Mouse (Mus musculus): ENCODE data around the gene Limch1.

Limch1 gene

DNA sequence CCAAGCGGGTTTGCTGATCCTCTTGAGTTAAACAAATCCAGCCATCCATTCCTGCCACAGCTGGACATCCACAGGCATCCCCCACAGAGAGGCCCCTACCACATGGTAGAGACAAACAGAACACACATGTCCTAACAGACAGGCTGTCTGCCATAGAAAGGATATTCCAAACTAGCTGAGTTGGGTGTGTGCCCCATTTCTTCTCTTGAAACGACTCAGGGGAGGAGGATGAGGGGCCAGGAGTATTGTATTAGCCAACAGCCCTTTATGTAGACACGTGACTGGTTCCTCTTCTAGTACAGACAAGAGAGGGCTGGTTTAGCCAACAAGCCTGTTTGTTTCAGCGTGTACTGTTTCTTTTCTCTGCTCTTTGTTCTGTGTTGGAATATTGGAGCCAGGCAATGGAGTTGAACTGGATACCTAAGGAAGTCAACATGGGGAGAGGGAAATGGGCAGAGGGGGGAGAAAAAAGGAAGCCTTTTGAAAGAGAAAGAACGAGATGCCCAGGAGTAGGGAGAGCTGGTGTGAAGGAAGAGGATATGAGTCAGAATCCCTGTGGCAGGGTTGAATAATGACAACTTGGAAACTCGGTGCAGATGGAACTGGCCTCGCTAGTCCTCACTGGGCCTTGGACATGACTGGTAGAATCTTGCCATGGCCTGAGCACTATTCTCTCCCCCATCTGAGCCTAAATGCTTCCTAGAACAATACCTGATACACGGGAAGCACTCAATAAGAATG lies 196.3 kb downstream of the Limch1 start:
- no peak for DNase-seq

DNA sequence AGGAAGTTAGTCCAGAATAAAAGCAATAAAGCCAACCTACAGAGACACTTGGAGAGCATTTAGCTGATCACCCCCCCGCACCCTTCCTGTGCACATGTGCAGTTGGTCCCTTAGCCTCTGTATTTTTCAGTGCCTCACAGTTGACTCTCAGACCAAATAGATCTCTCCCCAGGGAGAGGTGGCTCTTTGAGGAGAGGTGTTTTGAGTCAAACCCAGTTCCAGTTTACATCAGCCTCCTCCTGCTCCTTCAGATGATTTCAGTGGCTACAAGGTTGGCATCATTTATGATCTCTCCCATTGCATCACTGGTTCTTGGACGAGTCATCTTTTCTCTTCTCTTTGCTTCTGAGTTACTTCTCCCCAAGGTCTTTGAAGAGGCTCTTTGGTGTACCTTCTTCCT lies 197.3 kb downstream of the Limch1 start:
- DNase-seq = no peak

DNA sequence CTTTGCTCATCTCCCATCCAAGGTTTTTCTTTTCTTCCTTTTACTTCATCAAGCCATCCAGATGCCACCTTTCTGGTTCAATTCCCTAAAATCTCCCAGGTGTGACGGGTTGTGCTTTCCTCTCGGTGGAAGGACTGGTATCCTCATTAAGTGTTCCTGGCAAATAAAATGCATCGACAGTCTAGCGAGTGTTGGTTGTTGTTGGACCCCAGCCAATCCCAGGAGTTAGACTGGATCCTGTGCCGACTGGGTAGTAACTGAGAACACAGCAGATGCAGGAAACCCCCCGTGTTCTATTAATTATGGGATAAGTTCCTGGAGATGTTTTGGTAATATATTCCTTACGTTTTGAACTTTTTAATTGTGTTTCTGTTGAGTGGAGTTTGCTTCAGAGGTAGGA lies 197.9 kb downstream of the Limch1 start:
- peak; percentile 40 to 42 for DNase-seq

DNA sequence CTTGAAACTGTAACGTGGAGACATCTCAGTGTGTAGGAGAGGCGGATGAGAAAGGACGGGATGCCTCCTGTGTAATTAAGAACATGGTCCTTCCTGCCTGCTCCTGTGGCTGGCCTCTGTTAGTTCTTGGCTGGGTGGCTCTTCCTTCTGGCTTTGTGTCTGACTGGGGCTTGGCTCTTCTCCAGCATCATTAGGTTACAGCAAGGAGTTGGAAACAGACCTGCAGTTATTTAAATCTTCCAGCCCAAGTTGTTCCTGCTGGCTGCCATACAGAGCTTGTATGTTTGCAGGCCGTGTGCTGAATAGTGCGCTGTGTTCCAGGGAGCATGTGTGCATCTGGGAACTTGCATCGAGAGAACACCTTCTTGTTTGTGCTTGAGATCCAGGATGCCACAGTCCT lies 202.3 kb downstream of the Limch1 start:
- DNase-seq = peak; percentile 48 to 63

DNA sequence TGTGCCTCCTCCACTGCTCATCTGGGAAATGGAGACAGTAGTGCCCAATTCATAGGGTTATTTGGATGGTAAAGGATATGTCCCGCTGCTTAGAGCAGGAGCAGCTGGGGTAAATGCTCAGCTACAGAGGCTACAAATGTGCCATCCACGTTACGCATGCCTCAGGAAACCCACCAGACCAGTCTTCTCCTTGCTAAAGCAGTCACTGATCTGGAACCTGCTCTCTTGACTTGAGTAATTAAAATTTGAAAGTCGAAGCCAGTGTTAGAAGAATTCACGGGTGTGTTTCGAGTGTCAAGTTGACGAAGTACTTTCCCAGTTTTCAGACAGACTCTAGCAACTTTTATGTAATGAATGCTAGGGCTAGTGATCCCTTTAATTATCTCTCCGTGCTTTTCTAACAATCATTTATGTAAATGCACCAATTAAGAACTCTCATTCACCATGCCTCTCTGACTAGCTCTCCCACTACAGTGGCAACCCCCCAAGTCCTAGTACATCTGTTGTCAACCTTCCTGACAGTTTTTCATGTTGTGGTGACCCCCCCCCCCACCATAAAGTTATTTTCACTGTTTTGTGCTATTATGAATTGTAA lies 203.6 kb downstream of the Limch1 start:
- DNase-seq = no peak

DNA sequence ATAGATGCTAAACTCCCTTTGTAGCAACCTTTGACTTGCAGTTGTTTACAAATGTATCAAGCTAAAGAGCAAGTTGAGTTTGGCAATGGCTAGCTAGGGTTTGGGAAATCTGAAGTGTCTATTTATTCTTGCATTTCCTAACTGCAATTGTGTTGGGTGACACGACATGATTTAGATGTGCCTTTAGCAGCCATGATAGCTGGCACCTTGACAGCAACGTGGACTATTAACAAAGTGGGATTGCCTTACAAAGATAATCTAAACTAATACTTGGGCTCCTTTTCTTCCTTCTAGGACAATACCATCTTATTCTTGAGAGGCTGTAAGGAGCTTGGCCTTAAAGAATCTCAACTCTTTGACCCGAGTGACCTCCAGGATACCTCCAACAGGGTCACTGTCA lies 207.7 kb downstream of the Limch1 start:
- no peak for DNase-seq

DNA sequence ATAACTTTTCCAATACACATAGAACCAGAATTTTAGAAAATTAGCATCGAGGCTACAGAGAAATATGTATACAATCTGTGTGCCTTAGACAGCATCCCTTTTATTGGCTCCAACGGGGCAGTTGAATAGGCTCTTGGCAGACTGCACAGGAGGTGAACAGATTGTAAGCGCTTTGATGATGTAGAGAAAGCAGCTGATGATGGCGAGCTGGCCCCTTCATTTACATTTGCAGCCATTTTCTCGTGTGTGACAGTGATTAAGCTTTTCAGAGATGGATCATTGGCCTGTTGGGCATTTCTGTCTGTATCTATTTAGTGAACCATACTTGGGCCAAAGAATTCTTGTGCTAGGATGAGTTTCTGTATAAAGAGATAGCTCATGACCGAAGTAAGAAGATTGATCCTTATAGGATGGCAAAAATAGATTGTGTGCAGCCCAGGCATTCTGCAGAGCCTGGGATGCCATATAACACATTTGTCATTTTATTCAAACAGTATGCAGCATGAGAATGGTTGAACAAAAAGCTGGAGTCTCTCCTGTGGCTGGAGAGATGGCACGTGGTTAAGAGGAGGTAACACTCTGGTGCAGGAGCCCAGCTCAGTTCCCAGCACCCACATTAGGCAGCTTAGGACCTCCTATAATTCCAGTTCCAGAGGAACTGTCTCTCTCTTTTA lies 208.5 kb downstream of the Limch1 start:
- peak; percentile 34 to 58 for DNase-seq

DNA sequence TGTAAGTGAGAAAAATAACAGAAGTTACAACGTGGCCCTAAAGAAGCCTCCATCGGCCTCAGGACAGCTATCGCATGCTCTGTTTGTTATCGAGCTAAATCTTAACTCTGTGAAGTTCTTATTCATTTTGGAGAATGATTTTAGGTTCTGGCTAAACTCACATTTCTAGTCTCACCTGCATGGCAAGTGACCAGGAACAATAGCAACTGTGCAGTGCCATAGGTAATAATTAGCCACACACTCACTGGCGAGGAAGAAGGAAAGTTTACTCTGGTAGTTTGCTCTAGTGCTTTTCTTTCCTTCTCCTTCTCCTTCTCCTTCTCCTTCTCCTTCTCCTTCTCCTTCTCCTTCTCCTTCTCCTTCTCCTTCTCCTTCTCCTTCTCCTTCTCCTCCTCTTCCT lies 209.6 kb downstream of the Limch1 start:
- no peak for DNase-seq

DNA sequence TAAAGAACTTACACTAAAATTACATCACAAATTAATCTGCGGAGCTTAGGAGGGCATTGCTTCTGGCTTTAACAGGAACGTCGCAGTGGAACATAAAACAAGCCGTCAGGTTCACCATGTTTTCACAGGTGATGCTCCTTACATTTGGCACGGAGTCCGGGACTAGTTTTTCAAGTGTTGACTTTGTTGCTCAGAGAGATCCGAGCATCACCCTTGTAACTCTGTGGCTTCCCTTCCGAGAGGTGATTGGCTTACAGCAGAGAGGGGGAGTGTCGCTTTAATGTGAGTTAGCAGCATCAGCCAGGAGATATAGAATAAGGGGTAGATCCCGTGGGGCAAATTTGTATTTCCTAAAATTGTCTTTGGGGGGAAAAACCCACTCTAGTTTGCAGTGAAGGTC lies 212.0 kb downstream of the Limch1 start:
- DNase-seq = no peak

DNA sequence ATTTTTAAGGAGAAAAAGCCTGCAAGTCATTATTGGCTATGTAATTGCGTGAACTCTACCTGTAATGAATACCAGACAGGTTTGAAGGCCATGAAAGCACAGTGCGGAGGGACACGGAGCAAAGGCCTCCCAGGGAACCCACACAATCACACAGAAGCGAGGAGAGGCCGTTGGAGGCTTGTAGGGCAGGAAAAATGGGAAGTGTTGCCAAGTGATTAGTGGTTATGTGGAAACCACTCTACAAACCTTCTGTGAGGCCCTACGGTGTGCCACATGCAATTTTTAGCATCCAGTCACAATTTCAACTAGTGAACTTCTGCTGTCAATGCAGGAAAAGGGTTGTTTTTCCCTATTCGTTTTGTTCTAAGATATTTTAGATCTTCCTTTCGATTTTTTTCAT lies 212.5 kb downstream of the Limch1 start:
- DNase-seq = no peak

DNA sequence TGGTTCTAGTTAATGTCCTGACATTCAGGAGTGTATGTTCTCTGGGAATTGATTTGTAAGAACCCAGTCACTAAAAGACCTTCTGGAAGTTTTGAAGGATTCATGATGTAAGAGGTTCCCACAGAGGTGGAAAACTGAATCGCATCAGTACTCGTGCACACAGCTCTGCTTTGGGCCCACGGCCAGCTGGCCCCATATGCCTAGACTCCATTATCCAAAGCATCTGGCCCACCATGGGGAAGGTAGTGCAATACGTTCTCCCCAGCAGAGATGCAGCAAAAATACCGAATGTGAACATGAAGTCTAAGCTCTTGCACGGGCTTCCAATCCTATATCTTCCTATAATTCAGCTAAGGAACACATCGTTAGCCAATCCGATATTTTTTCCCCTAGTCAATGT lies 214.3 kb downstream of the Limch1 start:
- DNase-seq = peak; percentile 55 to 60

DNA sequence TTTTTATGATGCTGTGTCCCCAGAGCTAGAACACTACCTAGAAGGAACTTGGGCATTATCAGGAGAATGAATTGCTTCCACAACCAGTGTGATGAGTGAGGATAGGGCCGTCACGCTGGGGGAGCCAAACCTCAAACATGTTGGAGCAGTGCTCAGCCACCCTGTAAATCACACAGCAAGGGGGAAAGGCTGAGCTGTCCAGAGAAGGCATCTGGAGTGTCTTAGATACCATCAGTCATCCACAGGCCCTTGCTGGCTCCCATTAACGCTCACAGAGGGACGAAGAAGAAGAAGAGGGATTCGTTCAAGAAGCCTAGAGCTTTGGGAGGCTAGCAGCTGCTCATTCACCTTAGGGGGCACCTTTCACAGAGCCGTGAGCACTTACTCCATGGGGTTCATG lies 219.8 kb downstream of the Limch1 start:
- DNase-seq = no peak

DNA sequence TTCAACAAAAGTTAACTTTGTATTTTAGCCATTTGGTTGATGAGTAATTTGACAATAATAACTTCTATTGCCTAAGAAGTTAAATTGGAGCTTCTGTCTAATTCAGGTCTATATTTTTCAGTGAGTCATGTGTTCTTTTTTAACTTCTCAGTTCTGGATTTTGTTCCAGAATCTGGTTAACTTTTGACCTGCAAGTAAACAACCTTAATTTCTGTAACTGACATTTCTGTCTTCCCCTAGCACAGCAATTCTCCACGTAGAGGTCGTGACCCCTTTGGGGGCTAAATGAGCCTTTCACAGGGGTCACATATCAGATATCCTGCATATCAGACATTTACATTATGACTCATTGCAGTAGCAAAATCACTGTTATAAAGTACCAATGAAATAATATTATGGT lies 221.5 kb downstream of the Limch1 start:
- no peak for DNase-seq

DNA sequence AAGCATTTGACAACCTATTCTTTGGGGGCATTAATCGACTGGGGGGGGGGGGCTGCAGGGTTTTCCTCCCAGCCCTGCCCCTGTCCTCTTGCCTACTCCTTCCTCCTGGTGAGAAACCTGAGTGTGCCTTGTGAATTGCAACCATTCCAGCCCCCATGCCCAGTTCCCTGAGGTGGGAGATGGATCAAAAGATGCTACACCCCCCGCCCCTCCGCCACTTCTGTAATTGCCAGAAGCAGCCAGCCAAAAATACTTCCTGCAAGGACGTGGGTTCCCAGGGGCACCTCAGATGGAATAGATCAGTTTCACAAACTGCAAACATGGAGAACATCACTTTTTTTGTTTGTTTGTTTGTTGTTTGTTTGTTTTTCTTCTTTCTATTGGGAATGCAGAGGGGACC lies 222.0 kb downstream of the Limch1 start:
- DNase-seq = no peak

DNA sequence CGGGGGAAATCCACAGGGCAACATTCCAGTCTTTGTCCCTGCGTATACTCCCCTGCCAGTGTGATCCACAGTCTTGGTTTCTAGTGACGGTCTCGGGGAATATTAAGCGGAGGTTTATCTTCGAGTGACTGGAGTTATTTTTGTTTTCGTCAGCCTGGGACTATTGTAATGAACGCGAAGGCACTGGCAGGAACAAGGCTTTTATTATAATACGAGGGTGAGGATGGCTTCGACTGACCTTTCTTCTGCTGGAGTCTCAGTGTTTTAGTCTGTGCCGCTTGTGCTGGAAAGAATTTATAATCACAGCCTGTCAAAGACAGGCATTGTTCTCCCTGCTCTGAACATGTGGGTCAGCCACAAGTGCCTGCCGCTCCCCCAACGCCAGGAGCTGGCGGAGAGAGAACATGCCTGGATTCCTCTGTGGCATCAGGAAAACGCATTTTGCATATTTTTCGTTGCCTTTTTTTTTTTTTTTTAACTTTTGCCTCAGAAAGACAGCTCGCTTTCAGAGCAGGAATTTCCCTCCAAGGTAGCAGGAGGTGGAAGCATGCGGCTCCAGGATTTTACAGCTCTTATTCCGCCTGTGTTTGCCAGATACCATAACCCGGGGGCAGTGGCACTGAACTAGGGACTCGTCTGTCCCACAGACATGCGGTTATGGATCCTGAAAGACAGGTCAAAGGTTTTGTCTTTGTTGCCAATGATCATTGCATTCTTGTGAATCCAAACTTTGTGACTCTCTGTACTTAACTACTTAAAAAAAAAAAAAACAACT lies 222.6 kb downstream of the Limch1 start:
- DNase-seq = no peak

DNA sequence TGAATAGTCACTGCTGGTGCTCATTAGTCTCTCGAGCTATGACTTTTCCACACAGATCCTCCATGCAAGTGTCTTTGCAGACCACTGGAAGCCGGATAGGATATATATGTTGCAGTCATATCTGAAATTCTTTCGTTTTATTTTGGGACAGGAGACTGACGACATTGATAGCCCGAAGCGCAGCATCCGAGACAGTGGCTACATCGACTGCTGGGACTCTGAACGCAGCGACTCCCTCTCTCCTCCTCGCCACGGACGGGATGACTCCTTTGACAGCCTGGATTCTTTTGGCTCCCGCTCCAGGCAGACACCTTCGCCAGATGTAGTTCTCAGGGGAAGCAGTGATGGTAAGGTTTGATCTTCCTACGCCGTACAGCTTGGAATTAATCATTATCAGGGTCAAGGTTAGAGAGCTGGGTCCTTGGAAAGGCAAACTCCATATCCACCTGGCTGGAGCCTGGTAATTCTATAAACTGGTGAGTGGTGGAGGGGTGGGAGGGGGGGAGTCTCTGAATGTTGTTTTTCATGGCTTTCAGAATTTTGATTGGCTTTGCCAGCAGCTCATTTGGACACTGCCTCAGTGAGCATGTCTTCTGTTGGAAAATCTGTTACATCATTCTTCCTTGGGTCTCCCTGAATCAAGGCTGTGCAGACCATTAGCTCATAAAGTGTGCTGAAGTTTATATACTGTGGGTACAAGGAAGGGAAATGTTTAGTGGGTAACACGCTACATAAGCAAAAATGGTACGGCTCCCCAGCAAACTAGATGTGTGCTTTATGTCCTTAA lies 223.5 kb downstream of the Limch1 start:
- no peak for DNase-seq

DNA sequence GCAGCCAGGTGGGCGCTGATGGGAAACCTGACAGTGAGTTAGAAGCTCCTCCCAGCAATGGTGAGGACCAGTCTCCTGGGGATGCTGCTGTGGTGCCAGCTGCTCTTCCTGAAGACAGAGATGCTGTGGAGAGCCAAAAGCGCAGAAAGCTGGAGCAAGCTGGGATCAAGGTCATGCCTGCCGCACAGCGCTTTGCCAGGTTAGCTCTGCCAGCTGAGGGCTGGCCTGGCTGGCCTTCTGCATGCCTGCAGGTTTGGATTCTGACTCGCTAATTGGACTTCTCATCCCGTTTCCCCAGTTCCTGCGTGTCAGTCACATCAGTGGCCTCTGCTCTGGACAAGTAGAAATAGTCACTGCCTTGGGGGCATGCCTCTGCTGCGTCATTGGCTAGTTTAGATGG lies 230.0 kb downstream of the Limch1 start:
- peak in 1 of 2 experiments; percentile 29 for DNase-seq

DNA sequence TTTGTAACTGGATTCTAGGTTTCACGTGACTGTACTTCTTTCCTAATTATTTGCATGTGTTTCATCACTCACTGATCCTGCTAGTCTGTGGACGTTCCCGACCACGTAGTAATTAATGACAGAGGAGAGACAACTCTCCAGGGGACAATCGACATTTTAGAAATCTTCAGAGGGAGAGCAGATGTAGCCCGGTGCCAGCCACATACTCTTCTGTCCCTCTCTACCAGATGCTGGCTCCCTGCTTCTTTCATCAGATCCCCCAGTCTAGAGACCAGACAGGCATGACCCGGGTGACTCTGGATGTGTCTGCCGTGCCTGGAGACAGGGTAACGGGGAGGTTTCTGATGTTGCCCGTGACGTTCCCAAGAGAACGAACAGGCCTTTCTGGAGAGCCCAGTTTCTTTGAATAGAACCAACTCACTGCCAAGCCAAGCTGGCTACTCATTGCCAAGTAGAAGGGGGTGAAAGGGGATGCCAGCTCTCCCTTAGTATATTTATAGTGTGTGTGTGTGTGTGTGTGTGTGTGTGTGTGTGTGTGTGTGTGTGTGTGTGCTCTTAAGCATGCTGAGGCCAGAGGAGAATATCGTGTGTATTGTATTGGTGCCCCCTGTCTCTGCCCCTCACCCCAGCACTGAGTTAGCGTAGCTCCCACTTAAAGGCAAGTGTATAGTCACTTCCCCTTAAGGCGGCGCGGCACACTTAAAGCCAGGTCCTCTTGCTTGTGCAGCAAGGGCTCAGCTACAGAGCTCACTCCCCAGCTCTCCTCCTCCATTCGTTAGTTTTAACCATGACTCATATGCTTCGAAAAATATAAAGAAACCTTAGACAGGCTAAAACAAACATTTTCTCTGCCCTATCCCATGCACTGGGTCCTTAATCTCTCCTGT lies 233.9 kb downstream of the Limch1 start:
- peak; percentile 31 to 34 for DNase-seq

DNA sequence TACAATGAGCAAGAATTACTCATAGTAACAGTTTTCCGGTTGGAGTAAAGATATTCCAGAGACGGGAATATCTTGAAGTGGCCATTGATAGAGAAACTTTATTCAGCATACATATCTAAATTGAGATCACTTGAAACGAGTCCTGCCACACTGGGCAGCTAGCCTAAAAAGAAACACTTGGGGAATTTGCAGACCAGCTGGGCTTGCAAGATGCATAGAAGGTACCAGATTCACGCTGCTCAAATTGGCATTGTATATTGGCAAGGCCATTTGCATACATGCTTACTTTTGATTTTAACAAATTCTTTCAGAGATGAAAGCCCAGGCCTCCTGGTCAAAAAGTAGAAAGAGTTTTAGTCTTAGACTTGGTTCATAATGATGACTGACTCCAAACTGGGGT lies 235.2 kb downstream of the Limch1 start:
- DNase-seq = peak in 1 of 2 experiments; percentile 37

DNA sequence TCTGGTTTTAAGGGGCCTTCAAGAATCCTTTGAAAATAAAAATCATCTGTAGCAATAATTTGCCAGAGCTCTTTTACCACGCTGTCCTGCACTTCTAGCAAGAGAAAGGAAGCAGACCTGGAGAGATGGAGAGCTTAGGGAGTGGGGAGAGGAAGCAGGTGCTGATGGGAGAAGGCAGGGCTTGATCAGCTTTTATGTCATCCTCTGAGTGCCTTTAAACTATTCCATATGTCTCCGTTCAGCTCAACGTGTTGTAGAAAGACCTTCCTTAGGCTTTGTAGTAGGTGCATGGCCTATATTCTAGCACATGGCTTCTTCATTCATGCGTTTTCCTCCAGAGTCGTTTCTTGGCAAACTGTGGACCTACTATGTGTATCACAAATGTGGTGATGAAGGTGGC lies 237.5 kb downstream of the Limch1 start:
- no peak for DNase-seq

DNA sequence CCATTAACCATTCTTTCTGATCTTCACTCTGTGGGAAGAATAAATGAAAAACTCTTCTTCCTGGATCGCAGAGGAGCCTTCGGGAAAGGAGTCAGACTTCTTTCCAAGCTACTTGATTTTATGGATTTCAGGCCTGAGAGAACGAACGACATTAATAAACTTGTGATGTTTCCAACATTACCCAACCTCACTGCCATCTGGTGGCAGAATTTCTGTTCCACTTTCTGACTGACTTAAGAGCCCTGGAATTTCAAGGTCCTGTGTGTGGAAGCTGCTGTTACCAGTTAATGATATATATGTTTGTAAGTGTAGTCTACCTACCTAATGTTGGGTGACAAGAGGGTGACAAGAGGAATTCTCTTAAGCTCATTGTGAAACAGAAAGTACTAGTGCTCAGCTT lies 243.3 kb downstream of the Limch1 start:
- DNase-seq = peak; percentile 49 to 52

DNA sequence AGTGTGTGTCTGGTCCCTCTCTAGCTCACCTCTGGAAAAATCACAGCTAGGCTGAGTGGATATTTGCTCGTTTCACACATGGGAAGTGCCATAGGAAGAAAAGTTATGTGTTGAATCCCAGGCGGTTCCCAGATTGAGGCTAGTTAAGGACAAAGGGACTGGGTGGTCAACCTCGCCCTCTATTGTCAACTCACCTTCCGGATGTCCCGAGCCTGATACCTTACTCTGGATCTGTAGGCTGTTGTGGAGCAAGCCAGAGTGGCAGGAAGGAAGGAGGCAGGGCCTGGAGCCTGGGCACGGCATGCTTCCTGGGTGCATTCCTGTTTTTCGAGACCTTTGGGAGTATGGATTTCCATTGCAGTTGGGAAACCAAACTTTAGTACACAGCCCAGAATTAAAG lies 243.9 kb downstream of the Limch1 start:
- no peak for DNase-seq

Data from cerebellum, postnatal 14 days (tissue).